Comparison of ENCODE assay signal across 13 mouse cellular contexts in genomic region chr4:155736421-155736820, GRCm38 (mm10). TPM values are rescaled to one million over a fixed set of nuclear protein-coding genes. Genes with fewer than 3 reads are reported as not detected.
DNase-seq lines count a peak whose midpoint lies in the region; ATAC-seq and TF ChIP-seq lines count a peak whose summit lies in the region.
"Had no signal": no experiment of that assay in that cellular context is flagged by ENCODE, and none has a peak within 500 bp of the region (broad histone marks: within the 10 kb centered on the region; RNA-seq: fewer than 3 reads in every experiment).

No protein-coding gene starts in this region.

- no peak for ATAC-seq in lung, embryonic 14.5 days (ENCODE audit: insufficient read depth)
- no peak for ATAC-seq in hindbrain, embryonic 14.5 days (ENCODE audit: low FRiP score)
- no peak for ATAC-seq in neural tube, embryonic 12.5 days (ENCODE audit: low FRiP score, low read depth)
- no peak for ATAC-seq in megakaryocyte progenitor cell, adult 5-6 weeks (replicated peaks; ENCODE audit: poor library complexity)
- no peak for ATAC-seq in inflammation-experienced regulatory T-cells, adult 6 months
- ATAC-seq: activated CD4-positive, CD25-positive, alpha-beta regulatory T cell, adult 4 months had no signal

- no peaks in the 10 kb centered on the region for H3K9me3 ChIP-seq in lung, embryonic 14.5 days (ENCODE audit: low read depth, low read length)
- no peaks in the 10 kb centered on the region for H3K9me3 ChIP-seq in hindbrain, embryonic 14.5 days (ENCODE audit: control insufficient read depth, low read length)
- no peaks in the 10 kb centered on the region for H3K9me3 ChIP-seq in neural tube, embryonic 12.5 days
- H3K9me3 ChIP-seq: heart, embryonic 13.5 days; lung, embryonic 15.5 days had no signal

- peaks cover 37% of the 10 kb centered on the region for H3K36me3 ChIP-seq in lung, embryonic 14.5 days (ENCODE audit: insufficient read depth)
- peaks cover 60% of the 10 kb centered on the region for H3K36me3 ChIP-seq in hindbrain, embryonic 14.5 days (replicated peaks; ENCODE audit: control insufficient read depth, insufficient read depth)
- peaks cover 55% of the 10 kb centered on the region for H3K36me3 ChIP-seq in neural tube, embryonic 12.5 days

- no peak; the same call in 1 of the 2 replicates for TF ChIP-seq POLR2A in cerebellum, adult 2 months (IDR thresholded peaks at IDR 0.05; ENCODE audit: borderline replicate concordance, insufficient read depth, low read length)

- peak overlapping the region; percentile 95; the same call in 1 of the 2 replicates for H3K4me2 ChIP-seq in lung, embryonic 14.5 days
- peak overlapping the region; percentile 89 for H3K4me2 ChIP-seq in hindbrain, embryonic 14.5 days (replicated peaks)
- peak overlapping the region; percentile 94 for H3K4me2 ChIP-seq in neural tube, embryonic 12.5 days (replicated peaks)

- H3K27me3 ChIP-seq in cerebellum, adult 2 months (ENCODE audit: control insufficient read depth, insufficient read depth, low read length), result no peaks in the 10 kb centered on the region
- no peaks in the 10 kb centered on the region for H3K27me3 ChIP-seq in lung, embryonic 14.5 days (ENCODE audit: insufficient read depth, low read length)
- no peaks in the 10 kb centered on the region for H3K27me3 ChIP-seq in hindbrain, embryonic 14.5 days (ENCODE audit: control insufficient read depth, insufficient read depth, low read length)
- H3K27me3 ChIP-seq in neural tube, embryonic 12.5 days (replicated peaks), result no peaks in the 10 kb centered on the region
- H3K27me3 ChIP-seq: heart, embryonic 13.5 days; lung, embryonic 15.5 days had no signal

- H3K9ac ChIP-seq in lung, embryonic 14.5 days, result no peak overlapping the region
- H3K9ac ChIP-seq in hindbrain, embryonic 14.5 days, result 0 out of 2 replicates have a peak overlapping the region, but pooled peaks have one; percentile 97
- H3K9ac ChIP-seq in neural tube, embryonic 12.5 days, result no peak overlapping the region

- WGBS in cerebellum, adult 2 months, result 15% methylated on average over 5 of the region's 5 CpGs
- WGBS in lung, embryonic 14.5 days, result 78% methylated on average over 5 of the region's 5 CpGs
- WGBS in hindbrain, embryonic 14.5 days, result 90% methylated on average over 5 of the region's 5 CpGs
- WGBS in neural tube, embryonic 12.5 days, result 91% methylated on average over 5 of the region's 5 CpGs

- H3K4me3 ChIP-seq in cerebellum, adult 2 months (replicated peaks; ENCODE audit: insufficient read depth, low read depth, low read length), result peak overlapping the region; percentile 69
- no peak overlapping the region for H3K4me3 ChIP-seq in lung, embryonic 14.5 days (ENCODE audit: low read depth, low read length)
- peak overlapping the region; percentile 78 for H3K4me3 ChIP-seq in hindbrain, embryonic 14.5 days (replicated peaks; ENCODE audit: low read length)
- H3K4me3 ChIP-seq in neural tube, embryonic 12.5 days, result no peak overlapping the region

- DNase-seq in cerebellum, adult 2 months, result peak; percentile 43 to 48
- DNase-seq in cerebellum, adult 11 months, result no peak
- DNase-seq in lung, embryonic 14.5 days, result no peak
- no peak for DNase-seq in lung, adult 18-20 months
- no peak for DNase-seq in hindbrain, embryonic 14.5 days (ENCODE audit: low spot score)
- DNase-seq: kidney, adult 8-10 months; layer of hippocampus, postnatal 36 days had no signal

- peaks cover 43% of the 10 kb centered on the region for H3K4me1 ChIP-seq in cerebellum, adult 2 months (ENCODE audit: control insufficient read depth, insufficient read depth, low read length)
- H3K4me1 ChIP-seq in lung, embryonic 14.5 days (ENCODE audit: insufficient read depth), result no peaks in the 10 kb centered on the region
- H3K4me1 ChIP-seq in hindbrain, embryonic 14.5 days (replicated peaks; ENCODE audit: control insufficient read depth, insufficient read depth, low read length), result peaks cover 24% of the 10 kb centered on the region
- peaks cover 27% of the 10 kb centered on the region for H3K4me1 ChIP-seq in neural tube, embryonic 12.5 days

- H3K27ac ChIP-seq in cerebellum, adult 2 months (ENCODE audit: insufficient read depth, low read length), result peak overlapping the region; percentile 98
- no peak overlapping the region for H3K27ac ChIP-seq in lung, embryonic 14.5 days (ENCODE audit: low read depth)
- no peak overlapping the region for H3K27ac ChIP-seq in hindbrain, embryonic 14.5 days
- no peak overlapping the region for H3K27ac ChIP-seq in neural tube, embryonic 12.5 days
- H3K27ac ChIP-seq: heart, embryonic 13.5 days; lung, embryonic 15.5 days had no signal

- no peak for TF ChIP-seq CTCF in cerebellum, adult 2 months (IDR thresholded peaks at IDR 0.05; ENCODE audit: borderline replicate concordance, insufficient read depth, low read depth, low read length)
- TF ChIP-seq CTCF in lung, embryonic 14.5 days (IDR thresholded peaks at IDR 0.05; ENCODE audit: low read depth), result no peak

RNA-seq across cellular contexts. Expression of gene Tmem240, which starts 1.8 kb away (rescaled TPM):
- polyA plus RNA-seq in cerebellum, adult 2 months (2012; rRNA removed), result 123 and 133 TPM in 2 replicates
- polyA plus RNA-seq in lung, embryonic 14.5 days (2014; fragmentation: Nextera tagmentation; extraction: Ambion mirVana), result 0.41 and 0.86 TPM in 2 replicates
- 8.8 and 9.3 TPM in 2 replicates for polyA plus RNA-seq in hindbrain, embryonic 14.5 days (2014; fragmentation: Nextera tagmentation; extraction: Ambion mirVana)
- 6.2 and 6.5 TPM in 2 replicates for polyA plus RNA-seq in neural tube, embryonic 12.5 days (2016; fragmentation: Nextera tagmentation; extraction: Ambion mirVana)
- 0.37 and 0.44 TPM in 2 replicates for total RNA-seq in megakaryocyte progenitor cell, adult 5-6 weeks (2015)
- total RNA-seq in megakaryocyte progenitor cell, adult 5-6 weeks (2017), result 0.04 and 0.57 TPM in 2 replicates
- polyA plus RNA-seq in inflammation-experienced regulatory T-cells, adult 6 months (2017; shearing (Covaris generic)), result under 1 TPM; 0.13 to 0.16 (median 0.13) TPM

RNA-seq across cellular contexts. Expression of gene Atad3a, which starts 24.5 kb away (rescaled TPM):
- 114 and 123 TPM in 2 replicates for polyA plus RNA-seq in cerebellum, adult 2 months (2012; rRNA removed)
- 96.6 and 102 TPM in 2 replicates for polyA plus RNA-seq in lung, embryonic 14.5 days (2014; fragmentation: Nextera tagmentation; extraction: Ambion mirVana)
- polyA plus RNA-seq in hindbrain, embryonic 14.5 days (2014; fragmentation: Nextera tagmentation; extraction: Ambion mirVana), result 73.0 and 82.2 TPM in 2 replicates
- polyA plus RNA-seq in neural tube, embryonic 12.5 days (2016; fragmentation: Nextera tagmentation; extraction: Ambion mirVana), result 85.2 and 90.7 TPM in 2 replicates
- 57.0 and 58.9 TPM in 2 replicates for total RNA-seq in megakaryocyte progenitor cell, adult 5-6 weeks (2015)
- total RNA-seq in megakaryocyte progenitor cell, adult 5-6 weeks (2017), result 69.8 and 90.6 TPM in 2 replicates
- polyA plus RNA-seq in inflammation-experienced regulatory T-cells, adult 6 months (2017; shearing (Covaris generic)), result 10 to 100 TPM in 2 of 3 experiments, 1 to 10 TPM in 1; 9.8 to 27.2 (median 21.7) TPM

RNA-seq across cellular contexts. Expression of gene Ssu72, which starts 31.8 kb away (rescaled TPM):
- polyA plus RNA-seq in cerebellum, adult 2 months (2012; rRNA removed), result 141 and 152 TPM in 2 replicates
- polyA plus RNA-seq in lung, embryonic 14.5 days (2014; fragmentation: Nextera tagmentation; extraction: Ambion mirVana), result 153 and 156 TPM in 2 replicates
- polyA plus RNA-seq in hindbrain, embryonic 14.5 days (2014; fragmentation: Nextera tagmentation; extraction: Ambion mirVana), result 164 and 169 TPM in 2 replicates
- 151 and 160 TPM in 2 replicates for polyA plus RNA-seq in neural tube, embryonic 12.5 days (2016; fragmentation: Nextera tagmentation; extraction: Ambion mirVana)
- 90.2 and 93.9 TPM in 2 replicates for total RNA-seq in megakaryocyte progenitor cell, adult 5-6 weeks (2015)
- 101 and 105 TPM in 2 replicates for total RNA-seq in megakaryocyte progenitor cell, adult 5-6 weeks (2017)
- polyA plus RNA-seq in inflammation-experienced regulatory T-cells, adult 6 months (2017; shearing (Covaris generic)), result 100 to 1,000 TPM; 145 to 170 (median 154) TPM

RNA-seq across cellular contexts. Expression of gene Vwa1, which starts 38.1 kb away (rescaled TPM):
- polyA plus RNA-seq in cerebellum, adult 2 months (2012; rRNA removed), result 33.8 and 35.4 TPM in 2 replicates
- polyA plus RNA-seq in lung, embryonic 14.5 days (2014; fragmentation: Nextera tagmentation; extraction: Ambion mirVana), result 8.7 and 8.9 TPM in 2 replicates
- 24.7 and 27.6 TPM in 2 replicates for polyA plus RNA-seq in hindbrain, embryonic 14.5 days (2014; fragmentation: Nextera tagmentation; extraction: Ambion mirVana)
- 16.6 and 17.9 TPM in 2 replicates for polyA plus RNA-seq in neural tube, embryonic 12.5 days (2016; fragmentation: Nextera tagmentation; extraction: Ambion mirVana)
- total RNA-seq in megakaryocyte progenitor cell, adult 5-6 weeks (2015), result 0.22 and 0.37 TPM in 2 replicates
- total RNA-seq in megakaryocyte progenitor cell, adult 5-6 weeks (2017), result 0.24 and 0.42 TPM in 2 replicates
- under 1 TPM in 1 of 3 experiments, not detected in 2; 0.09 TPM for polyA plus RNA-seq in inflammation-experienced regulatory T-cells, adult 6 months (2017; shearing (Covaris generic))

RNA-seq across cellular contexts. Expression of gene Fndc10, which starts 42.3 kb away (rescaled TPM):
- 112 and 114 TPM in 2 replicates for polyA plus RNA-seq in cerebellum, adult 2 months (2012; rRNA removed)
- polyA plus RNA-seq in lung, embryonic 14.5 days (2014; fragmentation: Nextera tagmentation; extraction: Ambion mirVana), result 2.5 and 2.7 TPM in 2 replicates
- polyA plus RNA-seq in hindbrain, embryonic 14.5 days (2014; fragmentation: Nextera tagmentation; extraction: Ambion mirVana), result 9.0 and 10.3 TPM in 2 replicates
- polyA plus RNA-seq in neural tube, embryonic 12.5 days (2016; fragmentation: Nextera tagmentation; extraction: Ambion mirVana), result 10.6 and 11.6 TPM in 2 replicates
- 2.2 and 2.4 TPM in 2 replicates for total RNA-seq in megakaryocyte progenitor cell, adult 5-6 weeks (2015)
- 1.6 and 2.6 TPM in 2 replicates for total RNA-seq in megakaryocyte progenitor cell, adult 5-6 weeks (2017)
- polyA plus RNA-seq in inflammation-experienced regulatory T-cells, adult 6 months (2017; shearing (Covaris generic)), result 1 to 10 TPM in 1 of 3 experiments, under 1 TPM in 2; 0.16 to 1.6 (median 0.96) TPM

Comparison
In these comparisons a context has a peak if more than half of its experiments do, and no peak if none do; other contexts are left out.
1. DNase-seq: peak in cerebellum, adult 2 months (2 of 2); none in cerebellum, adult 11 months (single experiment), lung, embryonic 14.5 days (single experiment), lung, adult 18-20 months (0 of 2) and hindbrain, embryonic 14.5 days (single experiment).
2. H3K4me3 ChIP-seq: peak in cerebellum, adult 2 months (single experiment) and hindbrain, embryonic 14.5 days (single experiment); none in lung, embryonic 14.5 days (single experiment) and neural tube, embryonic 12.5 days (single experiment).
3. RNA of gene Tmem240, which starts 1.8 kb away (polyA plus RNA-seq): 123 to 133 TPM in cerebellum, adult 2 months; 8.8 to 9.3 TPM in hindbrain, embryonic 14.5 days, 6.2 to 6.5 TPM in neural tube, embryonic 12.5 days, 0.41 to 0.86 TPM in lung, embryonic 14.5 days and 0.13 to 0.16 TPM in inflammation-experienced regulatory T-cells, adult 6 months; every median in the first group is over 10 times any median in the second.
4. Peak in every context shown above with its lines, with median percentiles within 50 percentile points of each other: H3K4me2 ChIP-seq.